Mouse (Mus musculus) embryo, embryonic 10.5 days (tissue): Measurements from ENCODE around the gene Ccdc61.
"Not testable (repeated sequence)": the region's sequence is repeated elsewhere in the genome, so short reads cannot be mapped to it uniquely, and the experiment has no call there.

ENCODE experiments used
- DNase-seq: peaks from one replicate; pipeline ENCODE4 v3.0.0-alpha.2; 2015; ENCODE audit warnings: low spot score

Gene Ccdc61

DNA sequence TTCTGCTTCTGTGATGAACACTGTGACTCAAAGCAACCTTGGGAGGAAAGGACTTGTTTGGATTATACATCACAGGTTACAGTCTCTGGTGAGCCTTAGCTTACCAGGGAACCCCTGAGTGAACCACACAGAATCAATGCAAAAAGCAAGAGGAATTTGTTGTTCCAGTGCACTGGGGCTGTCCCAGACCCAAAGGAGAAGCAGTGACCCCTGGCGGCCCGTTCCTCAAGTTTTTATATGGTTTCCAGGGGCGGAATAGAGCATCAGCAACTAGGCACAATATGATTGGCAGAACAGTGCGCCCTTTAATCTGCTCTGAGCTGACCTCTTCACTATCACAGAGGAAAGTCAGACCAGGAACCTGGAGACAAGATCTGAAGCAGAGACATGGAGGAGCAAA, 6.0 kb upstream of the Ccdc61 start:
- DNase-seq, result no peak

DNA sequence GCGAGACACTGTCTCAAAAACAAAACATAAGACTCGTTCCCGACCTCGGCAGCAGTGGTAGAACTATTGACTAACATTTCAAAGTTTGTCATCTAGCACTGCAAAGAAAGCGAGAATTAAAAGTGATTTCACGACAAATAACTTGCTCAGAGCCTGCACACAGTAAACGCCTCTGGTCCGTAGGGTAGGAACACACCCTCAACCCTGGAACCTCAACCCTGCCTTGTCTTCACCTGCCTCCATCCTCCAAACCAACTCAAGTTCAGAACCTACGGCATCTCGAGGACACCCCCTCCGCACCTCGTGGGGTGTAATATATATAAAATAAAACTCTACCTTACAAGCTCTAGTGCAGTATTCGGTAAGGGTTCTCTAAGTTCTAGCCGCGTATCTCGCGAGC, 418 bp downstream of the Ccdc61 start:
- no peak for DNase-seq

DNA sequence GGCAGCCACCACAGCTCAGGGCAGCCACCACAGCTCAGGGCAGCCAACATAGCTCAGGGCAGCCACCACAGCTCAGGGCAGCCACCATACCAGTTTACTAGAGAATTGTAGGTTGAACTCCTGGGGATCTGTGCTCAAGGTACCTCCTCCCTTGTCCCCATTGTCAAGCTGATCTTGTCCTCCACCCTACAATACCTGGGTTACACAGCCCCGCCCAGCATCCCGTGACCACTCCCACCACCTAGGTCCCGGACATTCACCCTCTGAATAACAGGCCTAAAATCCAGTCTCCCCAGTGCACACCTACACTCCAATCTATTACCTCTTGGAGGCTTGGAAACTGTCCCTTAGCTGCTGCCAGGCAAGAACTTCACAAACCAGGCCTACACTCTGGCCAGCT, 5.2 kb downstream of the Ccdc61 start:
- DNase-seq, result no peak

DNA sequence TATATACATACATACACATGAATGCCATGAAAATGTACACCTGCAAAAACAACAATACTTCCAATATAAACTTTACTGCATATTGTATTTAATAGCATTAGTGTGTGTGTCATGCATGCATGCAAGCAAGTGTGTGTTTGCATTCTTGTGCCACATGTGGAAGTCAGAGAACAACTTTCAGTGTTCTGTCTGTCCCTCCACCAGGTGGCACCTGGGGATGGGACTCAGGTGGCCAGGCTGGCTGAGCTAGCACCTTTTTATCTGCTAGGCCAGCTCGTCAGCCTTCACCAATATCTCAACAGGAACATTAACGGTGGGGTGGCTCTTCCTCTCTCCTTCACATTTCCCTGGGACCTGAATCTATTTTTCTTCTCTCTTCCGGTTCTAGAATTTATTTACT, 7.7 kb downstream of the Ccdc61 start:
- no peak for DNase-seq

DNA sequence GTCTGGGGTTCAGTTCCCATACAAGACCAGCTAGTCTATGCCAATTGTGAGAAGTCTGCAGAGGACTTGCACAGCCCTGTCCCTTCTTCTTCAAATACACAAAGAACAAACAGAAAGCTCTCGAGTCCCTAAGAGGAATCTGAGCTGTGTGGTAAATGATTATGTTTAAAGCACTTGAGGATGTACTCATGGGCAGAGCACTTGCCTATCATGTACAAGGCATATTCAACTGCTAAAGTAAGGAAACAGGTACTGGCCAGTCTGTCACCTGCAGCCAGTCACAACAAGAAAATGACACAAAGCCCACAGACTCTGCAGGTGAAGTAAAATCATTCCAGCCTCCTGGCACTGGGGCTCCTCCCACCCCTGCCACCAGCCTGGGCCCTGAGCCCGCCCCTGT, 9.7 kb downstream of the Ccdc61 start:
- DNase-seq, result no peak

DNA sequence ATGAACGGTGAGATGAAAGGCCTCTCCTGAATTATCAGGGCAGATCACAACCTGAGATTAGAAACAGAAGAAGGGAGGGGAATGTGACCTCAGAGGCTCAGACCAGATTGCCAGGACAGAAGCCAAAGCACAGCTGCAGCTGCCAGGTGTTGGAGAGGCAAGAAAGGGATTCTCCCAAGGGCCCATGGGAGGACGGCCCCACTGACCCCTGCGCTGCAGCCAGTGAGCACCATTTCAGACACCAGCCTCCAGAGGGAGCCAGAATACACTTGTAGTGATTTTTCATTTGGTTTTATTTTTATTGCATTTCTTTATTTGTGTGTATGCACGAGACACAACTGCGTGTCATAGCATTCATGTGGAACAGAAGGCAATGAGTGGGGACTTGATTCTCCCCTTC, 13.7 kb downstream of the Ccdc61 start:
- peak; percentile 70 for DNase-seq

DNA sequence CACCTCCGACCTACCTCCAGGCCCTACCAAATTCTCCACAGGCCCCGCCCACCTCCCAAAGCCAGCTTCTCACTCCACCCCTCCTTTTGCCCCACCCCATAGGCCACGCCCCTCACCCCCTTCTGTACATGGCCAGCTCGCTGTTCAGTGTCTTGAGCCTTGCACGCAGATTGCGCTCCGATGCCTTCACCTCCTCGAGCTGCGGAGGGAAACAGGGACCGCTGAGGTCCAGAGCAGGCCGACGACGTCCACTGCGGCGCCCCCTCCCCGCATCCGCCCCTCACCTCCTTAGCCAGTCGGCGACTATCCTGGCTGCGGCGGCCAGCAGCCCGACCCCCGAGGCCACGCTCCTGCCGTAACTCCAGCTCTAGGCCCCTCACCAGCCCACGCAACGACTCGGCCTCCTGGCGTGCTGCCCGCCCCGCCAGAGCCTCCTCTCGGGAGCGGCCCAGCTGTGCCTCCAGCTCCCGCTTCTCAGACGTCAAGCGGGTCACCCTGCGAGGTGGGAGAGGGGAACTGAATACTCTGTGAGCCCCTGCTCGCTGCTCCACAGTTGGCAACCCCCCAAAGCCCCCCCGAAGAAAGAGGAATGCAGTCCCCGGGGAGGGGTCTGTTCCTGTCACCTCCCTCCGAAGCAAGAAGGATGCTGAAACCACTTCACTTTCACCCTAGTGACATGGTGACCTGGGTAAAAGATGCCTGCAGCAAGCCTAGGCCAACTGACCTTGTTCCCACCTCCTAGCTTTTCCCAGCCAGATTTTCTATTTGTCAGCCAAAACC, 16.4 kb downstream of the Ccdc61 start:
- peak; percentile 78 for DNase-seq

DNA sequence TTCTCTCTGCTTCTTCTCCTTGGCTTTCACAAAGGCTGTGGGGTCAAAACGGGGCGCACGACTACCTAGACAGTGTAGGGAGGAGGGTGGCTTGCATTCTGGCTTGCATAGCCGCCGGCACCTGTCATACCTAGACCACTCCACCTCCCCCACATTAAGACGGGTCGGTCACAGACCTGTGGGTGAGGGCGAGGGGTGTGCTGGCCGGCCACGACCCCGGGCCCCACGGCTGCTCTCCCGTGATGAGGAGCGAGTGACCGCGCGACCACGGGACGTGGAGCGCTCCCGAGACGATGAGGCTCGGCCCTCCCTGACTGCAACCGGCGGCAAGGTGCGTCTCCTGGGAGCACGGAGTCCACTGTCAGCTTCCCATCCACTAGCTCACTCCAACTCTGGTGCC, 17.2 kb downstream of the Ccdc61 start:
- DNase-seq, result no peak

DNA sequence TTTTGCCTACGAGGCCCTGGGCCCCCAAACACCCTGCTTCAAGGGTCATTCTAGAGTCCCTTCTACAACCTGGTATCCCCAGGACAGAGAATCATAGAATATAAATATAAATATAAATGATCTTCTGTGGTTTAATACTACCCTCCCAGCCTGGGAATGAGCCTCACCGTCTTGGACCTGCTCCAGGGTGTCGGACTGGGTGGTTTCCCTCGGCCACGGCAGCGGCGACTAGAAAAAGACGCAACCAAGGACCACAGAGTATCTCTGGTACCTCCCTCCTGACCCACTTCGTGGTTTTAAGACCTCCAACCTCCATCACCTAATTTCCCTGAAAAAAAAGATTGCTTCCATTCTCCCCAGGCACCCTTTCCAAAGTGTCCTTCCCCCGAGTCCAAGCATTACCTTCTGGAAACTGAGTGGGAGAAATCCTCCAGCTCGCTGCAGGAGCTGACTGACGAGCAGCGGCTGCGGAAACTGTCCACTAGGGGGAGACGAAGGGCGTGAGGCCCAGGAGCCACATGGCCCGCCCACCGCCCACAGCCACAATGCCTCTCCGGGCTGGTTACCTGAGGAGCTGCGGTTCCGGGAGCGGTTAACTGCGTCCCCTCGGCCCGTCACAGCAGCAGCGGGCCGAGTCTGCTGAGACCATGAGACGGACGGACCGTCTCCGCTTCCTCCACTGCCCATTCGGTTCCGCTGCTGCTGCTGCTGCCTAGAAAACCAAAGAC, 18.2 kb downstream of the Ccdc61 start:
- peak; percentile 93 for DNase-seq

DNA sequence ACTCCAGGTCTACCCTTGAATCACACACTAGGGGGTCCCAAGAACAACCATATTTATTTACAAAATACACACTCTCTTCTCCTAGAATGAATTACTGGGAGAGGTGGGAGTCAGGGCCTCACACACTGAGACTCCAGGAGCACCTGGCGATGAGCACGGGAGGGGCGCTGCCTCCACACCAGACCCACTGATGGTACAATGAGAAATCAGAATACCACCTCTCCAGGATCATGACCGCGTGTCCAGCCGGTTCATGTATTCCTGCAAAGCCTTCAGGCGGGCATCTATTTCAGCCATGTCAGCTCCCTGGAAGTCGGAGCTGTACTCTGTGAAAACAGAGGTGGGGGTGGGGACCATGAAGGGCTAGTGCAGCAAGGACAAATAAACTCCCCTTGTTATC, 19.4 kb downstream of the Ccdc61 start:
- DNase-seq, result no peak

DNA sequence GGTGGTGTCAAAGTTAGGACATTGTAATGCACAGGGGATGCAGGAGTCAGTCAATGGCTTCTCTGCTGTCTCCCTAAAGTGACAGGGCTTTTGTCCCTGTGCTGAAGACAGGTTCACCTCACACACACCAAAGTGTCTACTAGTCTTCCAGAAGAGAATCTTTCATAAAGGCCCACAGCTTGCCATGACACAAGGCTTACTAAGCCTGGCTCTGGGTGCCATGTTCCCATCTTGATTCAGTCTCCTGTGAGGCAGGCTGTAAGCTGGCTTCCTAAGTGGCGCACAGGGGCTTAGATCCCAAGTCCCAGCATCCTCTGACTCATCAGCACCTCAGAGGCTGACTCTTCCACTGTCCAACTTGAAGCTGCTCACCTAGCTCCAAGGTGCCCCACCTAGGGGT, 23.3 kb downstream of the Ccdc61 start:
- no peak for DNase-seq

DNA sequence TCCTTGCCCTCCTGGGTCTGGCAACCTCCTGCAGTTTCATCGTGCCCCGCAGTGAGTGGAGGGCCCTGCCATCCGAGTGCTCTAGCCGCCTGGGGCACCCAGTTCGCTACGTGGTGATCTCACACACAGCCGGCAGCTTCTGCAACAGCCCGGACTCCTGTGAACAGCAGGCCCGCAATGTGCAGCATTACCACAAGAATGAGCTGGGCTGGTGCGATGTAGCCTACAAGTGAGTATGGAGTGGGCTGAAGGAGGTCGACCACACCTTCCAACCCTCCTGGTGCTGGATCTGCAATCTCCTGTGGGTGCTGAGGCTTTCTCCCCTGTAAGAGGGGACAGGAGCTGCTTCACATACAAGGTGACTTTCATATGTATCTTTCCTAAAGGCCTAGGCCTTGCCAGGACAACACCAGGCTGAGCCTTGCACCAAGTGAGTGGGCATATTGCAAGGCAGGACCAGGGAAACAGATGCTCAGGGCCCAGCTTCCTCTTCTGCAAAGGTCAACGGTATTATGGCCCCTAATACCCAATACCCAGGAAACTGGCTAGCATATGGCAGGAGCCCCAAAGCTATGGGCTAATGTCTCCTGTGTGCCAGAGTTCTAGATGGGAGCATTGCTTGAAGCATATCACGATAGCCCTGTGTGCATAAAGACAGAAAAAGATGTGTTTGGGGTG, 25.3 kb downstream of the Ccdc61 start:
- DNase-seq, result no peak

DNA sequence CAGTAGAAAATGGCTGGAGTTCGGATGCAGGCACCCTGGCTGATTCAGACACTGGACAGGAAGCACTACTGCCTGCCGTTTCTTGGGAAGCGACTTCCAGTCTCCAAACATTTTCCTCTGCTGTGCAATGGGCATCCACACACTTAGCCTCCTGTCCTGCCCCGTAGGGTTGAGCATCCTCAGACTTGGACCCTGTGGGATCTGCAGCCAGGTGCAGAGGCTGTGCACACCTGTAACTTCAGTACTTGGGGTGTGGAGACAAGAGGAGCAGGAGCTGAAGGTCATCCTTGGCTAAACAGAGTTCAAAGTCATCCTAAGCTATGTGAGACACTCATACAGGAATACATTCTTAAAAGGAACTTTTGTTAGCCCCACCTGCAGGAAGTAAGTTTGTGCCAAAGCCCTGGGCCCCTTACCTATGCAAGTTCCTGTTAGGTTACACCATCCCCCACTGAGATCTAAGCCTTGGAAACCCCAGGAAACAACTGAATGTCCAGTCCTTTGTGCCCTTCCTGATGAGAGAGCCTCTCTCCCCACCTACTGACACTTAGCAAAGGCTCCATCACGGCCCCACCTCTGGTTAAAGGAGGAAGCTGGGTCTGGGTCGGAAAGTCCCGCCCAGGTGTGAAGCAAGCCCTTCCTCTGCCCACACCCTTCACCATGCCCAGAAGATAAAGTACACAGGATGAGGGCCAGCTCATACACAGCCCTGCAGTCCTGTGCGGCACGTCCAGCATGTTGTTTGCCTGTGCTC, 26.0 kb downstream of the Ccdc61 start:
- DNase-seq, result no peak

DNA sequence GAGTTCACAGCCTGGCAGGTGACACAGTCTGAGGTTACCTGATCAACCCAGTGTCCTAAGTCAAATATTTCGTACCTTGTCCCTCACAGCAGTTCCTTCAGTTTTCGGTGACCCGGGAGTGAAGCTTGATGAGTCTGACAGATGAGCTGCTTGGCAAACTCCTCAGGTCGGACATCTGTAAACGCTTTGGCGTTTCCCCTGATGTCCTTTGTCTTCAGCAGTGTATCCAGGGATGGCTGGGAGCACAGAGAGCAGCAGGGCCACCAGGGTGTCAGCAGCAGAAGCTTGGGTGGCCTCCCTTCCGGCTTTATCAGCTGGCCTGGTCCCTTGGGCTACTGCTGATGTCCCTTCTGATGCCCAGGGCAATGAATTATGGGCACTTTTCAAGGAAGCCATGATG, 31.5 kb downstream of the Ccdc61 start:
- no peak for DNase-seq

DNA sequence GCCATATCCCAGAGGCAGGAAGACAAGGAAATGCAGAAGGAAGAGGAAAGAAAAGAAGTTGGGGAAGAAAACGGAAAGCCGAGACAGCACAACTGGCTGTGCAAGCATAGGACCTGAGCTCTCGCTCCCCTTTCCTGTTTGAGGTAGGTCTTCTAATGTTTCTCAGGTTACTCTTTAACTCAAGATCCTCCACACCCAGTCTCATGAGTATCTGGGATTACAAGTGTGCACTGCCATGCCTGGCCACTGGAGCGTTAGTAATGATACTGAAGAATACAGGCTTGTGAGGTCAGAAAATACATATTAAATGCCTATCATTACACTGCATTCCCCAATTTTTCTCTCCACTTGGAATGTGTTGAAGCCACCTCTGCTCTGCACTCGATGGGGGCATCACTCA, 34.8 kb downstream of the Ccdc61 start:
- no peak for DNase-seq

DNA sequence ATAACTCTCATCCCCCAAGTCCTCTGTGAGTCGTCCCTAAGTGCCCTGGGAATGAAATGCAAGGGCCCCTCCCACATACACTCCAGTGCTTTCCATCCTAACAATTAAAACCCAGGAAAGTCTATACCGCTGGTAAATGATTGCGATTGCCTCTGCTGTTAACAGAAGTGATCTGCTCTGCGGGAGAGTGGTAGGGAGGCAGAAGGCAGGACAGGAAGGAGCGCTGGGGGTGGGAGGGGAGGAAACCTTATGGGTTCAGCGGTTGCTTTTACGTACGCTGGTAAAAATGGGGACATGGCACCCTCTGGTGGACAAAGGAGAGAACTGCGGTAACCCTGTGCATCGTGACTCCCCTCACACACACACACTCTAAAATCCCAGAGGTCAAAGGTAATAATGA, 37.0 kb downstream of the Ccdc61 start:
- DNase-seq, result peak; percentile 95

DNA sequence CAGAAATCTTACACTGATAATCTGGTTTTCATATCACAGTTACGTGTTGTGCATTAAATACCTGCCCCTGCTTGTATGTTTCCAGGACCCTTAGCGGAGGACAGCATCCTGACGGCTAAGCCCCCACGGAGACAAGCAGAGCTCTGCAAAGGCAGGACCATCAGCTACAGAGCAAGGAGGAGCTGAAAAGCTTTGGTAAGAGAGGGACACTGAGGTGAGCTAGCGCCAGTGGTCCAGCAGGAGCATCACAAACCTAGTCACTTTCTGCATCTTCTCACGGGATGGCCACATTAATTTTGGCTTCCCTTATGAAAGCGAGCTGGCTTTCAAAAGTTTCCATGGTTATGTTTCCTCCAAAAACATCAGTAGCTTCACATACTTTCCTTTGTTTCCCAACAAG, 37.4 kb downstream of the Ccdc61 start:
- DNase-seq, result peak; percentile 32

DNA sequence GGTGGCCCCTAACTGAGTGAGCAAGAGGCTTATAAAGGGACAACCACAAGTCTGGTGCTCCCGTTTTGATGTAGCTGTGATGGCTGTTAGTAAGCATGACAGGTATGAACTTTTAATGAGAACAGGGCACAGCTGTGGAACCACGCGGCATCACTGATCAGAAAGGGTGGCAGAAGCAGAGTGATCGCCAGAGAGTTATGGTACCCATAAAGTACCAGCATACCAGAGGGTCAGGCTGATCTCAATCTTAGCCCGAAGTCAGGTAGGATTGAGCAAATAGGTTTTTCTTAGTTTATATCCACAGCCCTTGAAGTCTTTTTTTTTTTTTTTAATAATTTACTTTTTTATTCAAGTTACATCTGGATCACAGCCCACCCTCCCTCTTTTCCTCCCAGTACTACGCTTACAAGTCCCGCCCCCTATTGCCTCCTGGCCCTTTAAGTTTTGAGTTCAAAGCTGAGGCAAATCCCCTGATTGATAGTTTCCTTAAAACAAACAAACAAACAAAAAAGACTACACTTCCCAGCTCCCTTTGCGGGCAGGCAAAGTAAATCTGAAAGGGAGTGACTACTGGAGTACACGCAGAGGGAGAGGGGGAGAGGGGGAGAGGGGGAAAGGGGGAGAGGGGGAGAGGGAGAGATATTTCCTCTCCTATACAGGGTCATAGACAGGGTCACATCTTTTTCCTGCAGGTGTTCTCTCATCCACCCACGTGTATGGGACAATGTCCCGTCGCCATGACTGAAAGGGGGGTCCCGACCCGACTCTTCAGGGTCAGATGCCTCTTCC, 38.0 kb downstream of the Ccdc61 start:
- peak; percentile 43 for DNase-seq

DNA sequence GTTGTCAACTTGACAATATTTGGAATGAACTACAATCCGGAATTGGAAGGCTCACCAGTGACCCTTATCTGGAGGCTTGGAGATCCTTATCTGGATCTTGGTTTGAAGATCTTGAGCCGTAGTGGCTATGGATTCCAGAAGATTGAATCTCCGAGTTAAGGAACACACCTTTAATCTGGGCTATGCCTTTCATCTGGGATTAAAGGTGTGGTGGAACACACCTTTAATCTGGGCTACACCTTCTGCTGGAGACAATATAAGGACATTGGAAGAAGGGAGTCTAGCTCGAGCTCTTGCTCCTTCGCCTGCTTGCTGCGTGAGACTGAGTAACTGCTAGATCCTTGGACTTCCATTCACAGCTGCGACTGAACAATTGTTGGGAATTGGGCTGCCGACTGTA, 39.2 kb downstream of the Ccdc61 start, which contains the start of gene Pglyrp1:
Gene Pglyrp1, plus strand, starts transcription at position 301 of the 400 bp plus-strand sequence.
- not testable (repeated sequence) for DNase-seq

DNA sequence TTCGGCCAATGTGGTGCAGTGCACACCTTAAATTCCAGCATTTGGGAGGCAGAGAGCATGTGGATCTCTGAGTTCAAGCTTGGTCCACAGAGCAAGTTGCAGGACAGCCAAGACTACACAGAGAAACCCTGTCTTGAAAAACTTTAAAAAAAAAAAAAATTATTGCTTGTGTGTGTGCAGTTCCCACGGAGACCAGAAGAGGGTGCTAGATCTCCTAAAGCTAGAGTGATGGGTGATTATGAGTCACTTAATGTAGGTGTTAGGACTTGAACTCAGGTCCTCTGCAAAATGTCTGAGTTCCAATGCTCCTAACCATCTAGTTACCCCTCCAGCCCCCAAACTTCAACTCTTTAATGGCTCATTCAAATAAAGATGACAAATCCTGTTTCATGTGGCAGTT, 41.7 kb downstream of the Ccdc61 start:
- DNase-seq, result no peak

DNA sequence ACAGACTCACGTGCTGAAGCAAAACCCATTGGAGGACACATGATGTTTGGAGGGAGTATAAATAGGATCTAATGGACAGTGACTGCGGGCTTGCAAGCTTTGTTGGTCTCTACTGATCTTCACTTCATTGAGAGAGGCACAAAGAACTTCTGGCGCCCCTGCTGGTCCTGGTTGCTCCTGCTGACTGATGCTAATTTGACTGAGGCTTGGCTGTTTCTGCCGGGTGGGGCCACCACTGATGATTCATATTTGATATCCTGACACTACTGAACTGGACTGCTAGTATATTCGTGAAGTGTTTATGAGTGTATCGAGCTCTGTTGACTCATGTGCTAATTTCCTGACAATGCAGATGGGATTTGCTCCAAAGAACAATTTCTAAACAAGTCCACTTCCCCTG, 47.4 kb downstream of the Ccdc61 start:
- no peak for DNase-seq
